Mouse (Mus musculus) embryonic facial prominence, embryonic 14.5 days (tissue): ENCODE measurements around the gene Sv2a. TPM values are rescaled to one million over a fixed set of nuclear protein-coding genes. Genes with fewer than 3 reads are reported as not detected.

Experiments
- ATAC-seq: fragments of 200-750 bp; cut with Nextera tagmentation; 2 replicates; pipeline ENCODE4 v1.8.0; 2017; ENCODE audit warnings: low read depth, moderate number of reproducible peaks, moderate TSS enrichment
- DNase-seq: peaks from one replicate; pipeline ENCODE4 v3.0.0-alpha.2; 2015; ENCODE audit warnings: low spot score
- H3K27ac ChIP-seq: fragments of 300-500 bp; sonication (generic); replicated peaks from 2 replicates; pipeline ENCODE4 v1.5.1; 2014; ENCODE audit warnings: low read depth, mild to moderate bottlenecking, low read length, moderate library complexity
- H3K27me3 ChIP-seq: fragments of 300-500 bp; sonication (generic); replicated peaks from 2 replicates; pipeline ENCODE4 v1.6.1; 2014; ENCODE audit warnings: low read length; ENCODE audit not compliant: control insufficient read depth, insufficient read depth
- H3K36me3 ChIP-seq: fragments of 300-500 bp; sonication (generic); 2 replicates; pipeline ENCODE4 v1.6.1; 2014; ENCODE audit warnings: low read length, mixed read lengths; ENCODE audit not compliant: control insufficient read depth, insufficient read depth
- H3K4me1 ChIP-seq: fragments of 300-500 bp; sonication (generic); 2 replicates; pipeline ENCODE4 v1.6.1; 2014; ENCODE audit warnings: antibody characterized with exemption, low read length; ENCODE audit not compliant: control insufficient read depth, insufficient read depth
- H3K4me2 ChIP-seq: fragments of 300-500 bp; sonication (generic); 2 replicates; pipeline ENCODE4 v1.6.1; 2014; ENCODE audit warnings: low read depth, mild to moderate bottlenecking, low read length, moderate library complexity, mixed read lengths
- H3K4me3 ChIP-seq: fragments of 300-500 bp; sonication (generic); 2 replicates; pipeline ENCODE4 v1.5.1; 2014; ENCODE audit warnings: low read depth, mild to moderate bottlenecking, low read length
- H3K9ac ChIP-seq: fragments of 300-500 bp; sonication (generic); 2 replicates; pipeline ENCODE4 v1.6.1; 2014; ENCODE audit warnings: low read depth, mild to moderate bottlenecking, low read length, moderate library complexity, mixed read lengths
- H3K9me3 ChIP-seq: fragments of 300-500 bp; sonication (generic); 2 replicates; pipeline ENCODE4 v1.6.1; 2016; ENCODE audit warnings: low read length; ENCODE audit not compliant: control insufficient read depth
- WGBS: fragments of 180-500 bp; shearing (Covaris S2); extraction: QIAGEN DNeasy Blood & Tissue Kit; methylation state at CpG from one replicate; pipeline ENCODE4 v1.1.7; 2014; 5-methylcytosine and 5-hydroxymethylcytosine counted together
- polyA plus RNA-seq: library from polyadenylated mRNA; unstranded; fragments of >200 nt; fragmentation: Nextera tagmentation; extraction: Ambion mirVana; gene quantifications from 2 replicates; pipeline ENCODE4 v1.2.1, GENCODE M21; 2014

The Sv2a gene
- polyA plus RNA-seq, 1 experiment from 2014 or later: 4.4 TPM

DNA sequence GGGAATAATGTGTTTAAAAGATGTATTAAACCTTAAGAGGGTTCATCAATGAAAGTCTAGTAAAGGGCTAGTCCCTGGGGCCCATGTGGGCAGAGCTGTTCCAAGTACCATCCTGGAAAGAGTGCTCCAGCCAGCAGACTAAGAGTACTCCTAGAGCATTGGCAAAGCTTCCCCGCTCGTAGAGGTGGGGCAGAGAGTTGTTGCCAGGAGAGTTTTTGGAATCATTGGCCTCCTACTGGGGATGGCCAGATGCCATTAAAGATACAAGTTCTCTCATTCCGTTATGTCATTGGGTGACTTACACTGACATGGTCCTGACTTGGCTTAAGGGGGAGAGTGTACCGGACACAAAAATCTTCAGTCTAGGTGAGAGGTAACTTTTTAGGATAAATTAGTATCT lies 1.4 kb upstream of the Sv2a start:
- DNase-seq (no peak), ATAC-seq (no peak)
- no peak overlapping the region for H3K4me2 ChIP-seq
- no peak overlapping the region for H3K4me3 ChIP-seq
- peaks cover 39% of the 10 kb centered on the region for H3K36me3 ChIP-seq
- H3K9me3 ChIP-seq: no peaks in the 10 kb centered on the region
- H3K27ac ChIP-seq: no peak overlapping the region
- 62% methylated on average over 4 of the region's 4 CpGs for WGBS
- no peak overlapping the region for H3K9ac ChIP-seq
- peaks cover 13% of the 10 kb centered on the region for H3K4me1 ChIP-seq
- no peaks in the 10 kb centered on the region for H3K27me3 ChIP-seq

DNA sequence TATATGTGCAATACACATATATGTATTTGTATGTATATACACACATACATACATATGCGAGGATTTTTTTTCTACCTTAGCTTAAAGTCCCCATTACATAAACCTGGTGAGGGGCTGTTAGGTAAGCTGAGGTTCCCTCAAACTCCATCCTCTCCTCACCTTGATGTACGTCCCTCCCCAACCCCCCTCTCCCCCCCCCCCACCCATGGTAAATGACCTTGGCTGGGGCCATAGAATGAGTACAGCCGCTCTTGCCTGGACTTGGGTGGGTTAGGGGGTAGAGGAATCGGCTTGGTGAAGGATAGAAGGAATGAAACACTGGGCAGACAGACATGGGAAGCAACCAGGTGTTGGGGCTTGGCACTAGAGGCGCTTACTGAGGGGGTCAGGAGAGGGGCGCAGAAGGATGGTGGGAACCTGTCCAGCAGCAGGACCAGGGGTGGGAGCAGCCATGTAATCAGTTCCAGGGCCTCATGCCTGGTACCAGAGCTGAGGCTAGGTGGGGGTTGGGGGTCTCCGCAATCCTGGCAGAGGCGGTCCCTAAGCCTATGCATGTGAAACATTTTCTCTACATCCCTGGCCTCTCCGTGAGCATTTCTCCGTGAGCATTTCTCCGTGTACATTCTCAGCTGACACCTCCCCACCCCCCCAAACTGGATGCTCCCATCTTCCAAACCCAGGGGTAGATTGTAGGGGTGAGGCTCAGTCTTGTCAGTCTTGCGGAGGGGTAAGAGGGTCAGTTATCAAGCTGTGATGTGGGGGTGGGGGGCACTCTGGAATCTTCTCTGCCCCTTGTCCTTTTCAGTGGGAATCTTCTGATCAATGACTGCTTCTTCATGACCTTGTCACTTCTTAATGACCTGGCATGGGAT lies 795 bp downstream of the Sv2a start:
- H3K27ac ChIP-seq: no peak overlapping the region
- H3K27me3 ChIP-seq: no peaks in the 10 kb centered on the region
- H3K9ac ChIP-seq: peak overlapping the region; percentile 71; the same call in 1 of the 2 replicates
- peak overlapping the region; percentile 58 for H3K4me3 ChIP-seq
- WGBS: 23% methylated on average over 11 of the region's 12 CpGs
- H3K4me1 ChIP-seq: peaks cover 13% of the 10 kb centered on the region
- peaks cover 17% of the 10 kb centered on the region for H3K36me3 ChIP-seq
- H3K9me3 ChIP-seq: no peaks in the 10 kb centered on the region
- DNase-seq: no peak
- ATAC-seq: peak; percentile 14; the same call in 1 of the 2 replicates
- H3K4me2 ChIP-seq: peak overlapping the region; percentile 81

DNA sequence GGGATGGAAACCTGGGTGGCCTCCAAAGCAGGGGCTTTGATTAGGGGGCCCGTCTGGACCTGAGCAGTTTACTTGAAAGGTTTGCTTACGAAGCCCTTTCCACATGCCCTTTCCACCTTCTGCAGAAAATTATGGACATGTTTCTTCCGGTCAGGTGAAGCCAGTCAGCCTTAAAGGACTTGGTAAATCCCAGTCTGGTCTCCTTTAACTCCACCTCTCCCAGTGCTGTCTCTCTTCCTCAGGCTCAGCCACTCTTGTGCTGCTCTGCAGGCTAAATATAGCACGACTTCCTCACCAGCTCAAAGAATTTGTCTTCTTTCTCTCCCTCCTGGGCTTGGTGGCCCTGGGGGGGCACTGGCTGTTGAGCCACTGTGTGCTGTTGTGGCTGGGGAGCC lies 1.4 kb downstream of the Sv2a start:
- peak overlapping the region; percentile 81 for H3K4me2 ChIP-seq
- H3K36me3 ChIP-seq: peaks cover 13% of the 10 kb centered on the region
- ATAC-seq (no peak), DNase-seq (no peak)
- H3K27me3 ChIP-seq: no peaks in the 10 kb centered on the region
- no peaks in the 10 kb centered on the region for H3K9me3 ChIP-seq
- WGBS: 23% methylated on average over 4 of the region's 4 CpGs
- H3K27ac ChIP-seq: no peak overlapping the region
- H3K4me1 ChIP-seq: peaks cover 13% of the 10 kb centered on the region
- peak overlapping the region; percentile 58; the same call in 1 of the 2 replicates for H3K4me3 ChIP-seq
- H3K9ac ChIP-seq: 0 out of 2 replicates have a peak overlapping the region, but pooled peaks have one; percentile 28

DNA sequence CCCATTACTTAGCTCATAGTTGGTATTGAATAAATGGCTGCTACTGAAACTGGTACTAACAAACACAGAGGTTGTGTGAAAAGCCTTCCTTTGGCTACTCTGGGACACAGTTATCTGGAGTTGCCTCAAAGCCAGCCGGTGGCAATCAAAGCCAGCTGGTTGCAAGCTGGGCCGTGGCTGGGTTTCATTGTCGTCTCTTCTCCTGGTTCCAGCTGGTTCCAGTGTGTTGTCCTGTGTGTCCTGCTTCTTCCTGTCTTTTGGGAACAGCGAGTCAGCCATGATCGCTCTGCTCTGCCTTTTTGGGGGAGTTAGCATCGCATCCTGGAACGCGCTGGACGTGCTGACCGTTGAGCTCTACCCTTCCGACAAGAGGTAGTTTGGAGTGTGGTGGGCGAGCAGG lies 12.0 kb downstream of the Sv2a start:
- Histone ChIP-seq H3K27me3 (no peaks in the 10 kb centered on the region), H3K9ac (no peak overlapping the region), H3K4me3 (no peak overlapping the region), H3K36me3 (peaks cover 7% of the 10 kb centered on the region), H3K27ac (no peak overlapping the region), H3K4me2 (peak overlapping the region; percentile 16; the same call in 1 of the 2 replicates), H3K9me3 (no peaks in the 10 kb centered on the region), H3K4me1 (peaks cover 10% of the 10 kb centered on the region)
- DNase-seq (no peak), ATAC-seq (no peak)
- WGBS: 48% methylated on average over 12 of the region's 12 CpGs

DNA sequence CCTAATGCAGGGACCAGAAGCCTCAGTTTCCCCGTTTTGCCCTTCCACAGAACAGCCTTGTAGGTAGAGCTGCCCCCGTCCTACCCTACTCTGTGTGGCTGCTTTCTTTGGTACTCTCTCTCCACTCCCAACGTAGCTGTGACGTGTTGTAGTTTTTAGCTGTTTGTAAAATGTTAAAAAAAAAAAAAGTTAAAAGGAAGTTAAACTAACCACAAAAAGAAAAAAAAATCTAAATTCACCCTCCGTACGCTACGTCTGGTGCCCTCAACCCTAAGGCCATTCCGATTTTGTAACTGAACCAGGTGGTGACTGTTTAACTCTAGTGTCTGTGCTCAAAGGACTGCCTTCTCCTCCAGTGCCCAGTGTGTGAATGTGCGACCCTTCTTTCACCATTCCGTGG lies 14.0 kb downstream of the Sv2a start:
- no peak overlapping the region for H3K27ac ChIP-seq
- no peak overlapping the region for H3K9ac ChIP-seq
- ATAC-seq (no peak), DNase-seq (no peak)
- peaks cover 13% of the 10 kb centered on the region for H3K4me1 ChIP-seq
- no peak overlapping the region for H3K4me3 ChIP-seq
- no peak overlapping the region for H3K4me2 ChIP-seq
- 82% methylated on average over 10 of the region's 10 CpGs for WGBS
- H3K27me3 ChIP-seq: no peaks in the 10 kb centered on the region
- peaks cover 7% of the 10 kb centered on the region for H3K36me3 ChIP-seq
- no peaks in the 10 kb centered on the region for H3K9me3 ChIP-seq

DNA sequence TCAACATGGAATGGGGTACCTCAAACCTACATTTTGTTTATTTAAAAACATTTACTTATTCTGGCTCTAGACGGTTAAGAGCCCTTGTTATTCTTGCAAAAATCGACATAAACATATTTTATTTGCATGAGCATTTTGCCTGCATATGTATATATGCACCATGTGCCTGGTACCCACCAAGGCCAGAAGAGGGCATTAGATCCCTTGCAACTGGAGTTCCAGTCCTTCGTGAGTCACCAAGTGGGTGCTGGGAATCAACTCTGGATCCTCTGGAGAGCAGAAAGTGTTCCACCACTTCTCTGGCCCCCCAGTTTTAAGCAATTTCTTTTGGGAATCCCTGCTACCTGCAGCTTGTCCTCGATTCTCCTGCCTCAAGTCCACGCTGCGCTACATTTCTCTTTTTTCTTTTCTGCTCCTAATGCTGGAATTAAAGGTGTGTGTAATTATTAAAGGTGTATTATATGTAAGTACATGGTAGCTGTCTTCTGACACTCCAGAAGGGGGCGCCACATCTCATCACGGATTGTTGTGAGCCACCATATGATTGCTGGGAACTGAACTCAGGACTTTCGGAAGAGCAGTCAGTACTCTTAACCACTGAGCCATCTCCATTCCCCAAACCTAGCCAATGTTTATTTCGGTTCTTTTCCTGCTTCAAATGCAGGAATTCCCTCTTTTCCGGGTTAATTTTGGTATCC lies 14.8 kb downstream of the Sv2a start:
- Histone ChIP-seq H3K27me3 (no peaks in the 10 kb centered on the region), H3K9ac (no peak overlapping the region), H3K4me3 (no peak overlapping the region), H3K9me3 (no peaks in the 10 kb centered on the region), H3K4me2 (peak overlapping the region; percentile 91; the same call in 1 of the 2 replicates), H3K27ac (no peak overlapping the region), H3K36me3 (peaks cover under 1% of the 10 kb centered on the region; the same call in 1 of the 2 replicates), H3K4me1 (peaks cover 13% of the 10 kb centered on the region)
- 92% methylated on average over 11 of the region's 11 CpGs for WGBS
- DNase-seq (no peak), ATAC-seq (no peak)

DNA sequence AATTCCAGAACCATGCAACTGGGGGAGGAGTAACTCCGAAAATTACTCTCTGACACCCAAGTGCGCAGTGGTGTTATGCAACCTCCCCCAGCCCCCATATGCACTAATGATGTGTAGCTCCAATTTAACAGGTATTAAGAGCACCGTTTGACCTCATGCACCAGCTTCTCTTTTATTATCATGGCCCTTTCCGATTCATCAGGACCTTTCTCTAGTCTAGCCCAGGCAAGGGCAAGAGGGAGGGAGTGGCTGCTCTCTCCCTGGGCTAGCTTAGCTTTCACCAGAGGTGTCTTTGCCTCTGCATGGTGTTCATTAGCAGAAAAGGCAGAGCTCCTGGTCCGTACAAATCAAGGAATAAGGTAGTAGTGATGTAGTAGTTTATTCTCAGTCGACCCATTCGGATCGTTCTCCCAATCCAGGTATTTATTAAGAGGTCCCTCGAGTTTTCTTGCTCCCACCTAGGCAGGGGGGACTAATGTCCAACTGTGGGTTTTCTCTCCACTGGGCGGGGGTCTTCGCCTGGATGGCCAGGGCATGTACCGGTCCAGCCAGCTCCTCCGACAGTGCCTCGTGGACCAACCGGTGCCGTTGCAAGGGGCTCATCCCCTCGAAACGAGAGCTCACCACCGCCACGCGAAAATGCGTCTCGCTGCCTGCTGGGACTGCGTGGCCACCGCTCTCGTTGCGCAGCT lies 15.6 kb downstream of the Sv2a start:
- Histone ChIP-seq H3K27ac (peak overlapping the region; percentile 98), H3K4me2 (peak overlapping the region; percentile 91), H3K4me1 (peaks cover 13% of the 10 kb centered on the region), H3K27me3 (no peaks in the 10 kb centered on the region), H3K4me3 (peak overlapping the region; percentile 77), H3K9ac (peak overlapping the region; percentile 89), H3K9me3 (no peaks in the 10 kb centered on the region), H3K36me3 (no peaks in the 10 kb centered on the region)
- 16% methylated on average over 27 of the region's 27 CpGs for WGBS
- ATAC-seq (no peak; the same call in 1 of the 2 replicates), DNase-seq (no peak)

DNA sequence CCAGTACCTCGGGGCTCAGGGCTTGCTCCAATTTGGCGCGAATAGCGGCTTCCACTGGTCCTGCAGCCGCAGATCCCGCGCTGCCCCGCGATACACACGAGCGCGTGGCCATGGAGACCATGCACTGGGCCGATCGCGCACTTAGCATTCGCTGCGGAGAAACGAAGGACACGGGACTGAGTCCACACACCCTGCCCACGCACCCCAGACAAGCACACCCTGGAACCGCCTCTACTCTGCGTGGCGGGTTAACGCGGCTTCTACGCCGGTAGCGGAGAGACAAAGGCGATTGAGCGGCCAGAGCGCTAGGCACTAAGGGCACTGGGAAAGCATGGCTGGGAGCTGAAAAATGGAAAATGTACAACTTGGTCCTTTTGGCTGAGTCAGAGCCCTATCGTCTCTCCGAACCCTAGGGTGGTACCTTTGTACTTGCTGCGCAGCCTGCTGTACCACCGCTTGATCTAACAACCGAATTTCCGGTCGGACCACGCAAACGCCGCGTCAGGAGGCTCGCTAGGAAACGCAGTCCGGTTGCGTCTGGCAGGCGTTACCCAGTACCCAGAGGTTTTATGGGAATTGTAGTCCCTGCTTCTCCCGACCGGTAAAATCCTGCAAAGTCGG lies 16.3 kb downstream of the Sv2a start:
- H3K4me3 ChIP-seq: peak overlapping the region; percentile 77
- H3K27ac ChIP-seq: peak overlapping the region; percentile 98
- peak overlapping the region; percentile 91 for H3K4me2 ChIP-seq
- H3K9me3 ChIP-seq: no peaks in the 10 kb centered on the region
- under 1% methylated on average over 50 of the region's 50 CpGs for WGBS
- DNase-seq: peak; percentile 97
- ATAC-seq: peak; percentile 95
- no peaks in the 10 kb centered on the region for H3K27me3 ChIP-seq
- H3K4me1 ChIP-seq: peaks cover 13% of the 10 kb centered on the region
- no peaks in the 10 kb centered on the region for H3K36me3 ChIP-seq
- H3K9ac ChIP-seq: peak overlapping the region; percentile 89
